Mouse (Mus musculus): ENCODE results near the gene Gm38655.
"Not testable (repeated sequence)": the region's sequence is repeated elsewhere in the genome, so short reads cannot be mapped to it uniquely, and the experiment has no call there.

DNA sequence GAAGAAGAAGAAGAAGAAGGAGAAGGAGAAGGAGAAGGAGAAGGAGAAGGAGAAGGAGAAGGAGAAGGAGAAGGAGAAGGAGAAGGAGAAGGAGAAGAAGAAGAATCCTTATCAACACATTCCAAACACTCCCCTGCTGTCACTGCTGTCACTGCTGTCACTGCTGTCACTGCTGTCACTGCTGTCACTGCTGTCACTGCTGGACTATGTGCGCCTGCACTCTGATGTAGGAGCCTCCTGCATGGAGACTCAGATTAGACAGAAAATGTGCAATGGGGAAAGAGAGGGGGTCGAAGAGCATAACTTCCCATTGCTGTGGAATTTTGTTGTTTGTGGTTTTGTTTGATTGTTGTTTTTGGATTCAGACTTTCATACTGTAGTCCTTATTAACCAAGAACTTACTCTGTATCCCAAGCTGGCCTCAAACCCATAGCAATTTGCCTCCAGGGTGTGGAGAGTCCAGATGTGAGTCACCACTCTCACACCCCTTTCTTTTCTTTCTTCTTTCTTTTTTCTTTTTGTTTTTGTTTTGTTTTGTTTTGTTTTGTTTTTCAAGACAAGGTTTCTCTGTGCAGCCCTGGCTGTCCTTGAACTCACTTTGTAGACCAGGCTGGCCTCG lies 49.7 kb downstream of the Gm38655 start:
- TF ChIP-seq CTCF (IDR thresholded peaks at IDR 0.05; ENCODE audit: insufficient read depth, low read length); POLR2A (IDR thresholded peaks at IDR 0.05; ENCODE audit: borderline replicate concordance, extremely low read depth, low read depth, low read length): not testable (repeated sequence)

Measured in lung, adult 2 months (tissue).